Mouse (Mus musculus): ENCODE data around the gene Usp22.
"Not testable (repeated sequence)": the region's sequence is repeated elsewhere in the genome, so short reads cannot be mapped to it uniquely, and the experiment has no call there.

Usp22 gene

DNA sequence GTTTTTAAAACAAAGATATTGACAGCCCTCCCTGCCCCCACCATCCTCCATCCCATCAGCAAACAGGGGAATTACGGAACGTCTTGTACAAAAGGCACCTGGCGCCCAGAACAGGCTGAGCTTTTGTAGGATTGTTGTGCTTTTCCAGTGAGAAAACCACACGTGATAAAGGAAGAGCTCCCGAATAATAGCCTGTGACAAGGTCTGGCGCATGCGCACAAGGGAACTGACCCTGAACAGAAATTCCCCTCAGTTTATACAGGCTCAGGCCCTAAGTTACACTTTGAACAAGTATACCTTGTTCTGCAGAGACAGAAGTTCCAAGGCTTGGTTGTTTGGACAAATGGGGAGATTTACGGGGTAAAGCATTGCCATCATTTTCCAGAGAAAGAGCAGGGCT is 29.3 kb downstream of the Usp22 start:
- in situ Hi-C loops (cut with MboI; ENCODE audit: low sequenced_read_pairs) = no loop called here

GRCm38 (mm10) chr11:61143564-61144469 is 31.0 kb downstream of the Usp22 start:
- in situ Hi-C loops (cut with MboI; ENCODE audit: low sequenced_read_pairs) = no loop called here

- in situ Hi-C loops (cut with MboI; ENCODE audit: low sequenced_read_pairs) = no loop called here
These were observed 31.8 kb downstream of the Usp22 start for GRCm38 (mm10) chr11:61142941-61143530.

DNA sequence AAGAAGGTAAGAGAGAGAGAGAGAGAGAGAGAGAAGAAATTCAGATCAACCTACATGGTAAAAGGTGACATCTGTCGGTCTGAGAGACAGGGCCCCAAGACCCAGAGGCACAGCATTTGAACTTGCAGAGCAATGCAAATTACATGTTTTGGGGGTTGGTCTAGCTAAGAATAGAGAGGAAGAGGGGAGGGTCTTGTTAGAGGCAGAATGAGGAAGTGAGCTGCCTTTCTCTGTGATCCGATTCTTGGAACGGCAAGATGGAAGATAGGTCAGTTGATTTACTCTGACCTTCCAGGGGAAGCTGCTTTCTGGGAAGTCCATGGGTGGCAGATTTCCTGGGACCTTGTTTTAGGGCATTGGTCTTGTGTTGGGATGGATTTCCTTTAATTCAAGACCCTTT is 32.6 kb downstream of the Usp22 start:
- in situ Hi-C loops (cut with MboI; ENCODE audit: low sequenced_read_pairs) = no loop called here

- in situ Hi-C loops (cut with MboI; ENCODE audit: low sequenced_read_pairs) = no loop called here
These were observed 33.2 kb downstream of the Usp22 start for GRCm38 (mm10) chr11:61141693-61142092.

DNA sequence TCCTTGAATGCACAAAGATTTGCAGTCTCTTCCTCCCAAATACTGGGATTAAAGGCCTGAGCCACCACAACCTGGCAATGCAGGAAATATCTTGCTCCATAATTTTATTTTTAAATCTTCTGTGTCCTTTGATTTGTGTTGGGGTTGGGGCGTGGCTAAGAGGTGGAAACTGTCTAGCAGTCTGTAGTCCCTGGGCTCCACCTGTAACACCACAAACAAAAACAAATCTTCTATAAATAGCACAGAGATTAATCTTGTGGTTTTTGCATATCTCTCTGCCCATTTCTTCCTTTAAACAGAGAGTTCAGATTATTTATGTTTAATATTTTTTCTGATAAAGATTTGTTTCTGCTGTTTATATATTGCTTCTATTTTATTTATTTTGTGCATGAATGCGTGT is 41.9 kb downstream of the Usp22 start:
- in situ Hi-C loops (cut with MboI; ENCODE audit: low sequenced_read_pairs) = no loop called here

GRCm38 (mm10) chr11:61130646-61131045 is 44.2 kb downstream of the Usp22 start:
- in situ Hi-C loops (cut with MboI; ENCODE audit: low sequenced_read_pairs) = not testable (repeated sequence)

- in situ Hi-C loops (cut with MboI; ENCODE audit: low sequenced_read_pairs) = no loop called here
These were observed 45.5 kb downstream of the Usp22 start for GRCm38 (mm10) chr11:61129305-61129704.

- in situ Hi-C loops (cut with MboI; ENCODE audit: low sequenced_read_pairs) = no loop called here
These were observed 47.3 kb downstream of the Usp22 start for GRCm38 (mm10) chr11:61127421-61128055.

GRCm38 (mm10) chr11:61126606-61127355 is 48.1 kb downstream of the Usp22 start, which contains the start of gene Tnfrsf13b:
Gene Tnfrsf13b, plus strand, starts transcription at chr11:61126755.
- in situ Hi-C loops (cut with MboI; ENCODE audit: low sequenced_read_pairs) = no loop called here

- in situ Hi-C loops (cut with MboI; ENCODE audit: low sequenced_read_pairs) = no loop called here
These were observed 48.9 kb downstream of the Usp22 start for GRCm38 (mm10) chr11:61125970-61126369.

GRCm38 (mm10) chr11:61123886-61124285 is 51.0 kb downstream of the Usp22 start:
- in situ Hi-C loops (cut with MboI; ENCODE audit: low sequenced_read_pairs) = no loop called here

GRCm38 (mm10) chr11:61122769-61123288 is 52.0 kb downstream of the Usp22 start:
- in situ Hi-C loops (cut with MboI; ENCODE audit: low sequenced_read_pairs) = no loop called here

- in situ Hi-C loops (cut with MboI; ENCODE audit: low sequenced_read_pairs) = no loop called here
These were observed 52.5 kb downstream of the Usp22 start for GRCm38 (mm10) chr11:61122283-61122768.

DNA sequence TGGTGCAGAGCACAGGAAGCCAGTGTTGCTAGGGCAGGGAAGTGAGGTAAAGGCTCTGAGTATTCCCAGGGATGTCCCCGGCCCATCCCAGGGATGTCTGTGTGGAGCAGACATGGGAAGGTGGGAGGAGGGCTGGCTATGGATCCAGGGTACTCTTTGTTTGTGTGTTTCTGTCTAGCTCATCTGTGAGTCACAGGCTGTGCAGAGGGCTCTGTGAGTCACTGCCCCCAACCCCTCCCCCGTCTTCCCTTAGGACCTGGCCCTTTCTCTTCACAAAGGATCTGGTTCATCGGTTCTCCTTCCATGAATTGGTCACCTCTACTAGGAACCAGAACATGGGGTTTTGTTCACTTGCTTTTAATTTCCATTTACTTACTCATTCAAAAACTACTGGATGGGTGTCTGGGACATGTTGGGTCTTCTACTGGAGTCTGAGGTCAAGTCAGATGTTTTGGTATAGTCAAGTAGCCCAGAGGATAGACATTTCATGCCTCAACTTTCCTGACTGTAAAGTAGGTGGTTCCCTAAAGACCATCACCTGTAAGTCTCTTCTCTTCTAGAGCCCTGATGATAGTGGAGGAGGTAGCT is 54.8 kb downstream of the Usp22 start:
- in situ Hi-C loops (cut with MboI; ENCODE audit: low sequenced_read_pairs) = no loop called here

DNA sequence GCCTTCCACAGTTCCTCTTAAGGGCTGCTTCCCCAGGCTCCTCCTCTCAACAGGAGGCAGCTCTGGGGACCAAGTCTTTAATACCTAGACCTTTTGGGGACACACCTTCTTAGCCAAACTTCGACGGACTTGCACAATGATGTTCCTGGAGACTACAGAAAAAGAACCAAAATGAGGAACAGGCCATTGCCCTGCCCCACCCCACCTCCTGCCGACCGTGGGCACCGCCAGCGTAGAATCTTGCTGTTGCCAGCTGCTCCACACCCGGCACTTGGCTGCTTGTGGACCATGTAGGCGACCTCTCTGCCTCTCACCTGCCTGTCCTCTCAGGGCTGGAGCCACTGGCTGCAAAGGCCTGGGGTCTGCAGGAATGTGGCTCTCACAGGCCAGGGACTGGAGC is 58.6 kb downstream of the Usp22 start:
- in situ Hi-C loops (cut with MboI; ENCODE audit: low sequenced_read_pairs) = no loop called here

DNA sequence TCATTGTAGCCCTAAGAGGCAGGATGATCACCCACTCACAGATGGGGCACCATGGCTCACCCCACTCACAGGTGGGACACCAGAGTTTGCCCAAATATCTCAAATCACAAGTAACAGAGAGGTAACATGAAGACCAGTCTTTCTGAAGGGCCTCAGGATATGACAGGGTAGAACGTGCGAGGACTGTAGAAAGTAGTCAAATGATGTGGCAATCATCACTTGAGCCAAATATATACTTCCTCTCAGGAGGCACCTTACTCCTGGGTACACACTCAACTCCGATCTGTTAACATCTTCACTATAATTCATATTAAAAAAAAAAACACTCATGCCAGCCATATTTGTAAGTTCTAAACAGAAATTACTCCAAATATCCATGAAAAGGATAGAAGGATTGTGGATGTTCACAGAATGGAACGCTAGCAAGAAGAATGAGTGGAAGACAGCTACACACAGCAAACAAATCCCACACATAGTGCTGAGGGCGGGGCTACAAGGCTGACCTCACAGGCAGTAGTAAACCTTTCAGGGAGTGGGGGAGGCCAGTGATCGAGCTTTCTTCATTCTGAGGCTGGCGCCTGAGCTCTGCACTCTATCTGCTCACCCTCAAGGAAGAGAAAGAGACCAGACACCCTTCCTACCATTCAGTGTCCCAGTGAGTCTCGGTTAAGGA is 62.4 kb downstream of the Usp22 start:
- in situ Hi-C loops (cut with MboI; ENCODE audit: low sequenced_read_pairs) = no loop called here

DNA sequence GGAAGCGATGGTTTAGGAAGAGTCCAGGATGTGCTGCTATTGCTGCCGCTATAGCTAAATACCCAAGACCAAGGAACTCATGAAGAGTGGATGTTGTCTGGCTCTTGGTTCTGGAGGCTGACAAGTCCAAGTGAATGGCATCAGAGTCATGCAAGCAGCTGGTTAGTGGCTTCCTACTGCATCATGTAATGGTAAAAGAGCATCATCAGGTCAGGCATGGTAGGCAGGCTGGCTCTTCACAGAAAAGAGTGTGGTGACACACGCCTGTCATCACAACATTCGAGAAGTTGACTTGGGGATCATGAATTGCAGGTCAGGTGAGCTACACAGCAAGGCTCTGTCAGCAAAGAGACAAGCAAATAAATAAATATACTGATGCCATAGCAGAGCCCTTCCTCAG is 63.4 kb downstream of the Usp22 start:
- in situ Hi-C loops (cut with MboI; ENCODE audit: low sequenced_read_pairs) = no loop called here

DNA sequence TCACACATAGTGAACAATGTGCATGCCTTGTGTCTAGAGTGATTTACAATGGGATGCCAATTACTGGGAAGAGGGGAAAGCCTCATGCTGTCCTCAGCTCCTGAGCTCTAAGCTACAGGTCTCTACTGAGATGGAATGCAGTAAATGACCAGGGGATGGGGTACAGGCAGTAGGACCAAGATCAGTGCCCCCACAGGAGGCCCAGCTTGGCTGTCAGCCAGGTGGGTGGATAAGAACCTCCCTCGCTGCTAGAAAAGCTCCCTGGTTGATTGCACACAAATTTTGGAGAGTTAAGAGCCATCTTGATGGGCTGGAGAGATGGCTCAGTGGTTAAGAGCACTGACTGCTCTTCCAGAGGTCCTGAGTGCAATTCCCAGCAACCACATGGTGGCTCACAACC is 63.9 kb downstream of the Usp22 start:
- in situ Hi-C loops (cut with MboI; ENCODE audit: low sequenced_read_pairs) = no loop called here

DNA sequence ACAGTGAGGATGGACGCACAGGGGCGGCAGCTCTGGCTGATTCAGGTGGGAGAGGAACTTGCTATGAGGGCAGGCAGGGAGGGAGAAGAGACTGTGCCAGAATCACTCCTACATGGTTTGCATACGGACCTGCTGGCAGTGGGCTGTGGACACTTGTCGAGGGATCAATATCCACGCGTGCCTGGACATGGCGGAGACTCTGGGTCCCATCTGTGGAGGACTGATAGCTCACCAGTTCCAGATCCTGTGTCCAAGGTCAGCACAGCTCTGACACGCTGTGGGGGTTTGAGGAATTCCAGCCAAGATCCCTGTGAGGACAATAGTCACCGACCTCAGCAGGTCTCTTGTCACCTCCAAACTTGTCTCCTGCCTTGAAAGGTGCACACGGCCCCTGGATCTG is 64.7 kb downstream of the Usp22 start:
- in situ Hi-C loops (cut with MboI; ENCODE audit: low sequenced_read_pairs) = no loop called here

Measured in CH12F3 (cell line).